Mouse (Mus musculus): Measurements from ENCODE around the gene Ndufaf3. TPM values are rescaled to one million over a fixed set of nuclear protein-coding genes. Genes with fewer than 3 reads are reported as not detected.
A peak's percentile ranks its signal among the peaks of the same experiment; 100 is the strongest.

Gene Ndufaf3
- polyA plus RNA-seq, 1 experiment from 2014 or later = 53.4 TPM

GRCm38 (mm10) chr9:108574921-108575320, 7.7 kb upstream of the Ndufaf3 start:
- Histone ChIP-seq H3K4me2 (replicated peaks; ENCODE audit: low read depth) (no peak overlapping the region), H3K27ac (ENCODE audit: low read depth, low read length) (no peak overlapping the region), H3K27me3 (replicated peaks; ENCODE audit: control insufficient read depth, insufficient read depth, low read length) (no peaks in the 10 kb centered on the region), H3K36me3 (ENCODE audit: control insufficient read depth, insufficient read depth) (peaks cover 45% of the 10 kb centered on the region), H3K4me1 (replicated peaks; ENCODE audit: control insufficient read depth, insufficient read depth, low read length) (no peaks in the 10 kb centered on the region), H3K9me3 (ENCODE audit: control insufficient read depth) (no peaks in the 10 kb centered on the region), H3K4me3 (ENCODE audit: low read depth, low read length) (no peak overlapping the region), H3K9ac (ENCODE audit: low read depth, low read length) (no peak overlapping the region)
- no peak for TF ChIP-seq CTCF (IDR thresholded peaks at IDR 0.05; ENCODE audit: low read depth)
- 83% methylated on average over 12 of the region's 12 CpGs for WGBS
- no peak for ATAC-seq

DNA sequence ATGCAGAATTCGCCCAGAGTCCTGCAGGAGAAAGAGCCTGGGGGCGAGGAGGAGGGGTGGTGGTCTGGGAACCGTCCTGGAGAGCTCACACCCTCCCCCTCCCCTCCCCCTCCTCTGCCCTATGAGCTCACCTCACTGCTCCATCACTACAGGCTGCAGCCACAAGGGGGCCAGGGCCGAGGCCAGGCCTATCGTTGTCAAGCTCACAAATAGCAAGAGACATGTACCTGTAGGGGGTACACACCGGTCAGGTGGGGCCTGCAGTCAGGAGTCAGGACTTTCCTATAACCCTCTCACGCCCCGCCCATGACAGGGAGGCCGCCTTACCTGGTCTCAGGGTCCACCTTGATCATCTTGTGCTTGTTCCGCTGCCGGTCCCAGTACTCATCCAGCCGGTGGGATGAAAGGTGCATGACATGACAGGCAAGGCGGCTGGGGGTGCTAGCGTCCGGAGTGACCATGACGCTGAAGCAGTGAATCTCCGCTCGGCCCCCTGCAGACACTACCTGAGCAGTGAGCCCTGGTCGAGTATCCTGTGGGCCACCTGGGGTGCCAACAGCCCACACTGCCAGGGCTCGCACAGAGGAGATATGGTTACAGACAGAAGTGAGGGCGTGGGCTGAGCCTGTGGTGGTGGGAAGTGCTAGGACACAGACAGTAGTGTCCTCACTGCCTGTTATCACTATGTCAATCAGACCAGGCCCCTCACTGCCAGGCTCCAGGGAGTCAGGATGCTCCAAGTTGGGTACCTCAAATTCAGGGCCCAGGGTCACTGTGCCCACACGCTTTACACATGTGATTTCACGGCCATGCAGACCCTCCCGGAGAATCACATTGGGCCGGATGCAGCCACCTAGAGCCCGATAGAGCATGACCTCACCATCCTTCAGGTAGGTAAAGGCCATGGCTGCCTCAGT, 6.8 kb upstream of the Ndufaf3 start:
- Histone ChIP-seq H3K9ac (ENCODE audit: low read depth, low read length) (no peak overlapping the region), H3K36me3 (ENCODE audit: control insufficient read depth, insufficient read depth) (peaks cover 45% of the 10 kb centered on the region), H3K4me1 (replicated peaks; ENCODE audit: control insufficient read depth, insufficient read depth, low read length) (0 out of 2 replicates have a peak, but pooled peaks cover 3% of the 10 kb centered on the region), H3K4me3 (ENCODE audit: low read depth, low read length) (no peak overlapping the region), H3K27ac (ENCODE audit: low read depth, low read length) (no peak overlapping the region), H3K27me3 (replicated peaks; ENCODE audit: control insufficient read depth, insufficient read depth, low read length) (no peaks in the 10 kb centered on the region), H3K9me3 (ENCODE audit: control insufficient read depth) (no peaks in the 10 kb centered on the region), H3K4me2 (replicated peaks; ENCODE audit: low read depth) (no peak overlapping the region)
- no peak for ATAC-seq
- peak; percentile 82 for TF ChIP-seq CTCF (IDR thresholded peaks at IDR 0.05; ENCODE audit: low read depth)
- WGBS = 62% methylated on average over 25 of the region's 26 CpGs

GRCm38 (mm10) chr9:108572321-108572720, 5.1 kb upstream of the Ndufaf3 start:
- H3K9ac ChIP-seq (ENCODE audit: low read depth, low read length) = no peak overlapping the region
- H3K4me2 ChIP-seq (replicated peaks; ENCODE audit: low read depth) = no peak overlapping the region
- TF ChIP-seq CTCF (IDR thresholded peaks at IDR 0.05; ENCODE audit: low read depth) = no peak
- H3K27me3 ChIP-seq (replicated peaks; ENCODE audit: control insufficient read depth, insufficient read depth, low read length) = no peaks in the 10 kb centered on the region
- peaks cover 45% of the 10 kb centered on the region for H3K36me3 ChIP-seq (ENCODE audit: control insufficient read depth, insufficient read depth)
- no peak overlapping the region for H3K27ac ChIP-seq (ENCODE audit: low read depth, low read length)
- H3K4me1 ChIP-seq (replicated peaks; ENCODE audit: control insufficient read depth, insufficient read depth, low read length) = peaks cover 10% of the 10 kb centered on the region; the same call in 1 of the 2 replicates
- WGBS = 73% methylated on average over 10 of the region's 10 CpGs
- H3K4me3 ChIP-seq (ENCODE audit: low read depth, low read length) = no peak overlapping the region
- no peaks in the 10 kb centered on the region for H3K9me3 ChIP-seq (ENCODE audit: control insufficient read depth)
- no peak for ATAC-seq

- TF ChIP-seq CTCF (IDR thresholded peaks at IDR 0.05; ENCODE audit: low read depth) = no peak
- peaks cover 45% of the 10 kb centered on the region for H3K36me3 ChIP-seq (ENCODE audit: control insufficient read depth, insufficient read depth)
- H3K27me3 ChIP-seq (replicated peaks; ENCODE audit: control insufficient read depth, insufficient read depth, low read length) = no peaks in the 10 kb centered on the region
- H3K27ac ChIP-seq (ENCODE audit: low read depth, low read length) = no peak overlapping the region
- H3K9ac ChIP-seq (ENCODE audit: low read depth, low read length) = no peak overlapping the region
- no peaks in the 10 kb centered on the region for H3K9me3 ChIP-seq (ENCODE audit: control insufficient read depth)
- H3K4me3 ChIP-seq (ENCODE audit: low read depth, low read length) = no peak overlapping the region
- H3K4me2 ChIP-seq (replicated peaks; ENCODE audit: low read depth) = no peak overlapping the region
- 93% methylated on average over 16 of the region's 16 CpGs for WGBS
- H3K4me1 ChIP-seq (replicated peaks; ENCODE audit: control insufficient read depth, insufficient read depth, low read length) = peaks cover 10% of the 10 kb centered on the region; the same call in 1 of the 2 replicates
- ATAC-seq = no peak
These were observed 4.3 kb upstream of the Ndufaf3 start for GRCm38 (mm10) chr9:108571401-108571973.

DNA sequence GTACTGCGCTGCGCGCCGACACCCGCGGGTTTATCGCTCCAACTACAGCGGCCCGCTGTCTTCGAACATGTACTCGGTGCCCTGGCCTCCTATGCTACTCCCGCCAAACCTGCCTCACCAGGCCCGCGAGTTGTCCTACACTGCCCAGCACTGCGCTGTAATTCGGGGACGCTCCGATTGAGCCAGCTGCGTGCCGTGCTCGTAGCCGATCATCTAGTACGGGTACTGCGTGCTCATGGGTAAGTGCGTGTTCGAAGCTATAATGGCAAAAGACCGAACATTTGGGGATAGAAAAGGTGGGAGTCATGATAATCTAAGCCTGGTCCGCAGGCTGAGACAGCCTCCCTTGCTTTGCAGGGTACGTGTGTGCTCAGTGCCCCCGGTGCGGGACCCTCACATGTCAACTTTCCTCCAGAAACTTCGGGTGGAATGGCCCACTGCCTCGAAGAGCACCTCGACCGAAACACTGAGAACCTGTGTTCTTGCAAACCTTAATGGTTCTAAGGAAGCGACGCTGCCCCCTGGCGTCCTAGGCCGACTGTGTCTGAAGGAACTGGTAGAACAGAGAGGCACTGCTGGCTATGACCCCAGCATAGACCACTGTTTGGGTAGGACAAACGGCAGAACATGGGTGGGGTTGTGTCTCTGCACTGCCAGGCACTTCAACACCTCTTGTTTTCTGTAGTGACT, 3.1 kb upstream of the Ndufaf3 start:
- Histone ChIP-seq H3K4me2 (replicated peaks; ENCODE audit: low read depth) (peak overlapping the region; percentile 98), H3K9ac (ENCODE audit: low read depth, low read length) (peak overlapping the region; percentile 45; the same call in 1 of the 2 replicates), H3K4me3 (ENCODE audit: low read depth, low read length) (peak overlapping the region; percentile 65), H3K36me3 (ENCODE audit: control insufficient read depth, insufficient read depth) (peaks cover 33% of the 10 kb centered on the region), H3K27me3 (replicated peaks; ENCODE audit: control insufficient read depth, insufficient read depth, low read length) (no peaks in the 10 kb centered on the region), H3K27ac (ENCODE audit: low read depth, low read length) (peak overlapping the region; percentile 42; the same call in 1 of the 2 replicates), H3K9me3 (ENCODE audit: control insufficient read depth) (no peaks in the 10 kb centered on the region), H3K4me1 (replicated peaks; ENCODE audit: control insufficient read depth, insufficient read depth, low read length) (peaks cover 12% of the 10 kb centered on the region; the same call in 1 of the 2 replicates)
- no peak for ATAC-seq
- WGBS = under 1% methylated on average over 40 of the region's 40 CpGs
- TF ChIP-seq CTCF (IDR thresholded peaks at IDR 0.05; ENCODE audit: low read depth) = peak; percentile 86
